Mouse (Mus musculus): ENCODE measurements at regions not wholly inside any gene's neighbourhood (a gene's known extent, or its start where the extent isn't known, plus 50 kb on each side); places are given as distances from the start of the nearest gene placed in this dataset.

GRCm38 (mm10) chr9:97171484-97171883 is 60.5 kb upstream of the Slc25a36 start:
- TF ChIP-seq POLR2AphosphoS5 (IDR thresholded peaks at IDR 0.05; ENCODE audit: insufficient replicate concordance, low read depth, low read length) (no peak), GATA1 (IDR thresholded peaks at IDR 0.05; ENCODE audit: borderline replicate concordance, low read length) (no peak), CTCF (IDR thresholded peaks at IDR 0.05; ENCODE audit: low read depth, low read length) (no peak), TAL1 (conservative IDR thresholded peaks at IDR 0.05; ENCODE audit: low read depth, low read length) (no peak)

All from G1E (cell line).